Mouse (Mus musculus) right cerebral cortex, postnatal 25 days (tissue): Measurements from ENCODE around the gene Pqlc2.

Source experiments
- DNase-seq: peaks from one replicate; pipeline ENCODE4 v3.0.0; 2022

Pqlc2 gene

DNA sequence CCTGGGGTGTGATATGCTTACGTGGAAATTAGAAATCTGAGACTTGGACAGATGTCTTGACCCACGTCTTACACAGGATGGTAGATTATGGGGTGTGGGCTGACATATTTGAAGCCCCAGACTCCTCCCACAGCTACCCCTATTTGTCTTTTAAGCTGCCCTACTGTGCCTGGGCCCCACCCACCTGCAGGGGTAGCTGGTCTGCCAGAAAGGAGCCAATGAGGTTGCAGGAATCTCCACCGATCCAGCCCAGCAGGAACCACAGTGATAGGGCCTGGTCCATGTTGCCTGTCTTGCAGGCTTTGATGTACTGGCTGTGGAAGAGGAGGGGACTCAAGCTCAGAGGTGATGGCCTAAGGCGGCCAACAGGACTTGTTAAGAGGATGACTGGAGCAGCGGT, 8.3 kb downstream of the Pqlc2 start:
- no peak for DNase-seq

DNA sequence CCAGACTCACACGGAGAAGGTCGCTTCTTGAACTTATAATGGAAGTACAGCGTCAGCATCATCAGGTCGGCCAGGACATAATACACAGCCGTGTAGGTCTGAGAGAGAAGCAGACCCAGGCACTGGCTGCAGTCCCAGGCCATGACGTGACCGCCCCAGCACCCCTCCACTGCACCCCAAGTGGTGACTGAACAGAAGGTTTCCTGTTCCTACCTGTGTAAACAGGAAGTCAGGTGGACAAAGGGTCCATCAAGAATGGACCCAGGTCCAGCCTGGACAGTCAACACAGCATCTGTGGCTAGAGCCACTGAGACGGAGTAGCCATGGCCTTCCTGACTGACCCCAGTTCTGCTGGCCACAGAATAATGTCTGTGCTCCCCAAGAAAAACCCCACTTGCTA, 8.7 kb downstream of the Pqlc2 start:
- DNase-seq = no peak

DNA sequence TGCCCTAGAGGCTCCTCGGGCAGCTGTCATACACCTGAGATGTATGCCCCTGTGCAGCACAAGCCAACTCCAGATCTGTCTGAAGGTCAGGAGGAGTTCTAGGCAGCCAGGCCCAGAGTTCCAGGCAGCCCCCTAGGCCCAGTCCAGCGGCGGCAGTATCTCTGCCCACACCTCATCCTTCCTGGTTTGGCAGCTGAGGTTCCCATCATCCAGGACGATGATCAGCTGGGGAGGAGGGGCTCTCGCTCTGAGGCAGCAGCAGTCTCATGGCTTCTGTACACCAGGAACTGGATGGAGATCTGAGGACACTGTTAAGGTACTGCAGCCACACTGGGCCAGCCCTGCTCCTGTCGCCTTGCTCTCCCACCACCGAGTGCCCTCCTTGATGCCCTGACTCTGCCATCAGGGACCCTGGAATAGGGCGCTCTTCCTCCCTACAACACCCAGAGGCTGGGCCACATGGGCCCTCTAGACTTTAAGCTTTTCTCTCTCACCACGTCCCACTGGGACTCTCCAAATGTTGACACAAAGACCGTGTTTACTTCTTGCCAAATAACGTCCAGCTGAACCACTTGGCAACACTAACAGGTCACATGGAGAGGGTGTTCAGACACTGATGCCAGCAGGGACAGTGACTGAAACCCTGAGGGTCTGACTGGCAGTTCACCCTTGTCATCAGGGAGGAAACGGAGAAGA, 11.7 kb downstream of the Pqlc2 start:
- DNase-seq = no peak

DNA sequence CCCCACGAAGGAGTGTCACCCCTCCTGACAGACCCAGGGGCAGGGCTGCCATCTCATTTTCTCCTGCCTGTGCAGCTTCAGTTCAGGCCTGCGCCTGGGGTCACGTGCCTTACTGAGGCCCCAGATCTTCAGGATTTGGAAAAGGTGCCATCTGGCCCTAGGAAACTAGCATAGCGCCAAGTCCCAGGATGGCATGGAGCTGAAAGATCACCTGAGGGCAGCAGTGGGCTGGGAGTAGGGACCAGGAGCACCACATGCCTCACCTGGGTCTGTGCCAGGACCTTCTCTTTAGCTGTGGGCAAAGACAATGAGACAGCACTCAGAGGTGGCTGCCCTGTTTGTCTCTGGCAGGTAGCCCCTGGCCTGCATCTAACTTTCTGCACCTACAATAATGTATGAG, 12.9 kb downstream of the Pqlc2 start:
- no peak for DNase-seq

DNA sequence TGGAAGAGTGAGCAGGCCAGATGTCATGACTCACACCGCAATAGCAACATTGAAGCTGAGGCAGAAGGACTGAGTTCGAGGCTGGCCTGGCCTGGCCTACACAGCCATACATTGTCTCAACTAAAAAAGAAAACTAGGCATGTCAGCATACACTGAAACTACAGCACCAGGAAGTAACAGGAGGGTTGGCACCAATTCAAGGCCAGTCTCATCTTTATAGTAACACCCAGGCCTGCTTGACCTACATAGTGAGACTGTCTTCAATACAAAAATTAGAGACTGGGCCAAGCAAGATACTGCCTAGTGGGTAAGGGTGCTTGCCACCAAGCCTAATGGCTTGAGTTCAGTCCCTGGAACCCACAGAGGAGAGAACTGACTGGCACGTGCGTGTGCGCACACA, 18.5 kb downstream of the Pqlc2 start:
- DNase-seq = no peak

DNA sequence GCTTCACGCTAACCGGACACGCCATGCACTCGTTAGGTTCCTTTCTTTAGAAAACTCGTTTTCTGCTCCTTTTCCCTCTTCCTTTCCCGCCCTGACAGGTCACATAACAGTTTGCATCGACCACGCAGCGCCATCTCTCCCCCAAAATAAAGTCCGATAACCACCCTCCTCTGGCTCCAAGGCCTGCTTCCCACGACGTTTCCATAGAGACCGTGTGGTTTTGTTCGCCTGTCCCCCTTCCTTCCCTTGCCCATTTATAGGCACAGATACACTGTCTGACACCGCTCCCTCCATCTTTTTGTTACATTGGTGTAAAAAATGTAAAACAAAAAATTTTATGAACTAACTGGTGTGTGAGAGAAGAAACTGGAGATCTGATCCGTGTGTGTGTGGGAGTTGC, 19.4 kb downstream of the Pqlc2 start:
- DNase-seq = peak; percentile 52

DNA sequence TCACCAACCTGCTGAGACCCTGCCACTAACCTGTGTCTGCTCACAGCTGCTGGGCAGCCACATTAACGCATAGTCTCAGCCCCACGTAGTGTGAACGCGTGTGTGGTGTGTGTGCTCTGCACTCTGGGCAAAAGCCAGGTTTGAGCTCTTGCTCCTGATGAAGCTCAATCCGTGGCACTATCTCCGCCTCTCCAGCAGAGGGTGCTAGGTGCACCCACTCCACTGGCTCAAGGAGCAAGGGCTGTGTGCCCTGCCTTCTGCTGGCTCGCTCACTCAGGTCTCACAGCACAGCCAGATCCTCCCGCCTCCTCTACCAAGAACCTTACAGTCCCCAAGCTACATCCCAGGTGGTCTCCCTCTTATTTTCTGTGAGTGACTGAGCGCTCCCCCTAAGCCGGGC, 21.5 kb downstream of the Pqlc2 start:
- DNase-seq = peak; percentile 54

DNA sequence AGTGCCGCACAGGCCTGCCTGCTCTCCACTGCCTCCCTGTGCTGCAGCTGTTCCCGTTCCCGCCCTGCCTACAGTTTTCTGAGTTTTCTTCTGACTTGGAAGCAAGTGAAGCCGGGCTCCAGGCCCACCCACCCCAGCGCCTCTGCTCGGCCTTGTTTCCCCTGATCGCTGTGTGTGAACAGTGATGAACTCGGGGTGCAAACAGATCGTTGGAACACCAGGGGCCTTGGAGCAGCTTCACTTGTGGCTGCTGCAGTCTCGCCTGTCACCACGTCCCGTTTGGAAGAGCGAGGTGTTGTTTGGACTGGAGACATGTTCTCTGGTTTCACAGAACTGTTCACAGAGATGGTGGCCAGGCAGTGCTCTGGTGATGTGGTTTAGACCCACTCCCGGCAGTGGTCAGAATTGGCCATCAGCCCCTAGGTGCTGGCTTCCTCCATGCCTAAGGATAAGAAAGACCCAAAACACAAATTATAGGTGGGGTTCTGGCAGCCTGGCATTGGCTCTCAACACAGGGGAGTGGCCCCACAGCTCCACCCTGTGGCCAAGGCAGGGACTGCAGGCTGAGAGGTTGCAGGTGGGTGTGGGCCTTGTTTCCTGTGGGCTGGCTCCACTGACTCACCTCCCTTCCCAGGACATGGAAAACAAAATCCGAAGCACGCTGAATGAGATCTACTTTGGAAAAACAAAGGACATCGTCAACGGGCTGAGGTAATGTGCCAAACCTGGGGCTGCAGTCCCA, 23.2 kb downstream of the Pqlc2 start:
- DNase-seq = peak; percentile 84

DNA sequence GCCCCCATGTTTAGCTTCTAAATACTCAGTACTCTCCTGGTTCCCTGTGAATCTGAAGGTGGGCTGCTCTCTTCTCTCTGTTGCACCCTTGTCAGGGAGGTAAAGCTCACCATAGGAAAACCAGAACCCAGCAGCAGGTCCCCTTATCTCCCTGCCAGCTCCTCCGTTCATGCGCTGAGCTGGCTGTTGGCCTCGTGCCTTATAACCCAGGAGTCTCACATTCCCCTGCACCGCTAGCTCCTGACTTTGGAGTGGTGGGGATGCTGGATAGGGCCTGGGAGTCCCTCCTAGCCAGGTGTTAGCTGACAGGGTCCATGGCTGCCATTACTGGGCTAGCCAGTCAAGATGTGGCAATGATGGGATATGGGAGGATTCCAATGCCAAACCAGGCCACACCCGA, 24.3 kb downstream of the Pqlc2 start:
- no peak for DNase-seq

DNA sequence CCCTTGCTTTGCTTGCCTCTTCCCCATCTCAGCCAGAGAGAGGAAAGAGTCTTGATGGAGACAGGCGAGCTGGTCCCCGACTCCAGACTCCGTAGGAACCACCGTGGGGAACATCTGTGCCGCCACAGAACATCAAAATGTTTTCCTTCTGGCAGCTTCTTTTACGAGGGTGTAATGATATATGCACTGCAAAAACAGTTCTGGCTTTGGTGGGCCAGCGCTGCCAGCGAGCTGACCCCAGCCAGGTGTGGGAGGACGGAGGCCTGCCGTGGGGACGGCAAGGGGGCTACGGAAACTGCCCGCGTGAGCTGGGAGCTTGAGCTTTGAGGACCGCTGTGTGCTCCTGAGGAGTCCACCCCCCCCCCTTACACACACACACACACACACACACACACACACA, 25.6 kb downstream of the Pqlc2 start:
- no peak for DNase-seq

DNA sequence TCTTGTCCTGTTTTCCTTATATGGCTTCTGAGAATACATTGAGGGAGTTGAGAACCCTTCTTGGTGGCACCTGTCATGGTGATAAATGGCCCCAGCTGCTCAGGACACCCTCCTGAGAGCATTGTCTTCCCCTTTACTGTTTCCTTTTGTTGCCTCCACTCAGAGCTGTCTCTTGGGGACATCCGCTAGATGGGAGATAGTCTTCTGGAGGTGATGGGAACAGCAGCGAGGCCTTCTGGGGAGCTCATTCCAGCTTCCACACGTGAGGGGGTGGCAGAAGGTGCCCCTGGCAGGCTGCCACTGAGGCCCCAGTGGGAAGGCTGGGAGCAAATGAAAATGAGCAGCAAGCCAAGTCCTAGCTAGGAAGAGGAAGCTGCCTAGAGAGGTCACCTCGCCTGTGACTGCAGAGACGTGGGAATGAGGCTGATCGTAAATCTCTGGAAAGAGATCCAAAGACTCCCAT, 27.5 kb downstream of the Pqlc2 start:
- no peak for DNase-seq

DNA sequence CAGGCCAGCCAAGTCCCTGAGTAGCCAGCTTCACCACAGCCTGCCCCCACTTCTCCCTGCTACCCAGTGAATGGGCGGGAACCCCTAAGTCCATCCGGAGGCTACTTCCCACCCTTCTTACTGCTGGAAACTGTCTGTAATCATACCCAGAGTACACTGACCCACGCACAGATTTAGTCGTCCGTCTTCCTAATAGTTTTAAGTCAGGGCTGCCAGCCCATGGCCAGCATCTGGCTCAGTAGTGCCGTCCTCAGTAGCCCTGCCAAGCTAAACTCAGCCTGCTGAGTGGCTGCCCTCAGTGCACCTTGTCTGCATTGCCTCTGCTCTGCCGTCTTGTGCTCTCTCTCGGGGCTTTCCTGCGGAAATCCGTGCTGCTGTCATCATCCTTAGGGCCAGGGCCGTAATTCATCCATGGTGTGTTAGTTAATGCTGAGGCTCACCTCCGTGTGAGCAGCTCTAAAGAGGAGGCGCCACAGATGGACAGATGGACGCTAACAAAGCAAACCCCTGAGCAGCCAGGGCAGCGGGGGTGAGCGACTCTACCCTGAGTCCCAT, 28.6 kb downstream of the Pqlc2 start:
- no peak for DNase-seq

DNA sequence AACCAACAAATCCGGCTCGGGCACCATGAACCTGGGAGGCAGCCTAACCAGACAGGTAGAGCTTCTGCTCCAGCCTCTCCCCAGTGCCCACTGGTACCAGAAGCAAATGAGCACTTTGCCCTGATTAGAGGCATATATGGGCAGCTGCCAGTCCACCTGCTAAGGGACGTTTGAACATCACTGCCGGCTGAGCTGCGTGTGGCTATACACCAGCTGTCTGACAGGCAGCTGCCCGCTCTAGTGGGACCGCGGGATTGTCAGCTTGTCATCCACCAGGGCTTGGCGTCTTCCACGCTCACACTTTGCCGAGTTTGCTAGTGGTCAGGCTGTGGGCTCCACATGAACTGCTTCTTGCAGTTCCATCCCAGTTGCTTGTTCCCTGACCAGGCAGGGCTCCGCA, 30.0 kb downstream of the Pqlc2 start:
- no peak for DNase-seq

DNA sequence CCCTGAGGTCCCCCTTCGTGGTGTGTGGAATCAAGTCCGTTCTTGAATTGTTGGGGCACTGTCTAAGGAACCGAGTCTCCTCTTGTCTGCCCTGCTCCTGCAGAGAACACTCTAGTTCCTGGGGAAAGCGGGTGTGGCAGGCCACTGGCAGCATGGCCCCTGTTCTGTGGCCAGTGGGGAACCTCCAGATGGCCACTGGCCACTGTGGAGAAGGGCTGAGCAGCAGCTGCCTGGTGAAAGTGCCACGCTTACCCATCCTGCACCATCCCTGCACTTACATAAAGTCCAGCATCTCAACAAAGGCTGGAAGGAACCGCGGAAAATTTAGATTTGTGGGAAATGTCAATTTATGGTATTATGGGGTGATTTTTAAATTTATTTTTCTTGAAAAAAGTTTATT, 34.1 kb downstream of the Pqlc2 start:
- DNase-seq = no peak

DNA sequence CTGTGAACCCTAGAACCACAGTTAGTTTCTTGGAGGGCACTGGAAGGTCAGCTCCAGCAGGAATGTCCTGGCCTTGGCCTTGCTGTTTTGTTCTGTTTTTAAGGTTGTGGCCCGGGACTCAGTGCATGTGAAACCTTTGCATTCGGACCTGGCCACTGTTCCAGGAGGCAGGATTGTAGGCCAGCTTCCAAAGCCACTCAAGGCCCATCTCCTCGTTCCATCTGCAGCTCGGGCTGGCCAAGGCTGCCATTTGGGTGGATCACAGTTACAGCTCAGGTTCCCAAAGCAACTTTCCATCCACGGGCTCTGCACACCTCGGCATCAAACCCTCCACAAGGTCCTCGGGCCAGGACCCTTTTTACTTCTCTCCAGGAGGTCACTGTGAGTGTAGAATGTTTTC, 35.9 kb downstream of the Pqlc2 start:
- DNase-seq = no peak

DNA sequence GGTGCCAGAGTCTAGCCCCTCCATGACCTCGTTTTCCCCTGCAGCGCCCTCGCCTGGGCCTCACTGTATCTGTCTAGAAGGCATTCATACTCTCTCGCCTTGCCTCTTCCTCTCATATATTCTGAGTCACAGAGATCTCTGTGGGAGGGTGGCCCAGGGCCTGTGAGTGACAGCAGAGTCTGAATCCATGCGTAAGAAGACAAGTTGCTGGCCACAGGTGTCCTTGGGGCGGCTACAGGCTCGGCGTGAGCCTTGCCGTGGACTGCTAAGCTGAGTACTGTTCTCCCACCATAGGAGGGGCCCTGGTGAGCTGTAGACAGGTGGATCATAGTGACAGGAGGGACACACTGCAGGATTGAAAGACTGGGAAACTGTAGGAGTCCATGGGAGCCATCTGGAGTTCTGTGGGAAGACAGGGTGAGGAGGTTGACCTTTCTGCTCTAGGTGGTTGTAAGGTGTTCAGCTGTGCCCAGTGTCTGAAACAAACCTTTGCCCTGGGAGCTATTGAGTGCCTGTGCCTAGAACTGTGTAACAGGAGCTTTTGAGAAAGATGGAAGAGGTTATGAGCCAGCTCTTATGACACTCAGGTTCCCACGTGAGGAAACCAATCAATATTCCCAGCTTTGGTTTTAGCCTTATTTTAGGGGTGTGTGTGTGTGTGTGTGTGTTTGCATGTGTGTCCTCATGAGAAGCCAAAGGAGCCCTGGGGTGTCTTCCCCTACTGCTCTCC, 37.4 kb downstream of the Pqlc2 start:
- DNase-seq = no peak

DNA sequence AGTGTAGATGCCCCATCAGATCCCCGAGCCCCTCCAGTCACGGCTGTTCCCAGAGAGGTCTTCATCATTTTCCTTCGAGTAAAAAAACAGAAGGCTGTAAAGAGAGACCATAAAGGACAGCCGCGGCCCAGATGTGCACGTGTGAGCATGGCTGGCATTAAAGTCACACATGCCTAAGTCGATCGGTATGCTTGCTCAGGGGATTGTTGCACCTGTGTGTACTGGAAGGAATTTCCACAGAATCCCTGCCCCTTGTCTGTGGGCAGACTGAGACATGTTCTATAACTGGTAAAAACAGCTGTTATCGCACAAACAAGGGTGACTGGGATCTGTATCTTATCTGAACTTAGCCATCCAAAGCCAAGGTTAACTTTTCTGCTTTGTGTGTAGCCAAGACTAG, 38.9 kb downstream of the Pqlc2 start:
- no peak for DNase-seq

DNA sequence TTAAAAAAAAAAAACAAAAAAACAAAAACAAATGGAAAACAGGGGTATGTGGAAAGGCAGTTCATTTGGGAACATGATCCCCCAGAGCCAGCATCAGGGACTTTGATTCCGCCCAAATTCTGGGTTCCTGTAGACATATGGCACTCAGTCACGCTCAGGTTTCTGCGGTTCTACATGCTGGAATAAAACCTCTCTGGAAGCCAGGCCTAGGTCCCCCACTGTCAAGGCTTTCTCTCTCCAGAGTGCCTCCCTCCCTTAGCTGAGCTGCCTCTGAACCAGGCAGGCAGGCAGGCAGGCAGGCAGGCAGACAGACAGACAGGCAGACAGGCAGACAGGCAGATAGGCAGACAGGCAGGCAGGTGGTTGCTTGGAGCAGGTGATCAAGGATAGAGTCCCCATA, 40.3 kb downstream of the Pqlc2 start:
- no peak for DNase-seq

DNA sequence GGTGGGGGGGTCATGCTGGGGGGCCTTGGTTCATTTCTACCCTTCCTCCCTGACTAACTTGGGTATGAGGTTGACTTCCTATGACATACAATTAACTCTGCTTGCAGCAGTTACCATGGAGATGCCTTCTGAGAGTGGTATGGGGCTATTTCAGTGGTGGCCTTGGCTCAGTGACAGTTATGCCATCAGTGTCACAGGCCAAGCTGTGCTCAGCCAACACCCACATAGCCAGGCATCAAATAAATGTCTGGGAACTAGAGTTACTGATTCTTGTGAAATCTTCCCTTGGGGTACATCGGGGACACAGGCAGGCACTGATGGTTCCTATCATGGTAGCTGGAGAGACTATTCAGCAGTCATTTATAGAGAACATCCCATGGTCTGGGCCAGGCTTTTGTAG, 42.3 kb downstream of the Pqlc2 start:
- DNase-seq = no peak

DNA sequence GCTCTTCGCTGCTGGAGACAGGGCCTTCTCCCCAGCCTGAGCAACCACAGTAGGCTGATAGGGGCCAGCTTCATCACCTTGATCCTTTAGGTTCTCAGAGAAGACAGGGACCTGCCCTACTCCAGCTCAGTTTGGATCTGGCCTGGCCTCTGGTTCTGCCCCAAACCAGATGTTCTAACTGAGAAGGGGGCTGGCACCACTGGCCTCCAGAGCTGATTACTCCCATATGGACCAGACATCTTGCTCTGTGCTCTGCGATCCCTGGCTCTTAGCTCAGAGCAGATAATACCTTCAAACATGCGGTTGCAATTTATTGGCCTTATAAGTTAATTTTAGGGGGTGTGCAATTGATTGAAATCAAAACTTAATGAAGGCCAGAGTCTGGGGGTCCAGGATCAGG, 43.2 kb downstream of the Pqlc2 start:
- no peak for DNase-seq

DNA sequence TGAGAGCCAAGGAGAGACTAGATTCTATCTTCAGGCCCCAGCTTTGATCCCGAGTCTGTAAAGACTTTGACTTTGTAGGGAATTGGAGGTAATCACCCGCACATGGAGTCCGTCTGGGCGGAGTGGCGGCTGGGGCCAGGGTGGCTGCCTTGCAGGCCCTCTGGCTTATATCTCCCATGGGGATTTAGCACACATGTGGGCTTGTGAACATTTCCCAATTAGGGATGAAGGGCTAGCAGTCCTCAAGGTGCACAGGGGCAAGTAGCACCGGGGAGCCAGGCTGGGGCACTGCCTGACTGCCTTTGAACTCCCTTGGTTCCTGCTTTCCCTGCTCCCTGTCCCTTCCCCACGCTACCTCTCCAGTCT, 44.0 kb downstream of the Pqlc2 start:
- no peak for DNase-seq

DNA sequence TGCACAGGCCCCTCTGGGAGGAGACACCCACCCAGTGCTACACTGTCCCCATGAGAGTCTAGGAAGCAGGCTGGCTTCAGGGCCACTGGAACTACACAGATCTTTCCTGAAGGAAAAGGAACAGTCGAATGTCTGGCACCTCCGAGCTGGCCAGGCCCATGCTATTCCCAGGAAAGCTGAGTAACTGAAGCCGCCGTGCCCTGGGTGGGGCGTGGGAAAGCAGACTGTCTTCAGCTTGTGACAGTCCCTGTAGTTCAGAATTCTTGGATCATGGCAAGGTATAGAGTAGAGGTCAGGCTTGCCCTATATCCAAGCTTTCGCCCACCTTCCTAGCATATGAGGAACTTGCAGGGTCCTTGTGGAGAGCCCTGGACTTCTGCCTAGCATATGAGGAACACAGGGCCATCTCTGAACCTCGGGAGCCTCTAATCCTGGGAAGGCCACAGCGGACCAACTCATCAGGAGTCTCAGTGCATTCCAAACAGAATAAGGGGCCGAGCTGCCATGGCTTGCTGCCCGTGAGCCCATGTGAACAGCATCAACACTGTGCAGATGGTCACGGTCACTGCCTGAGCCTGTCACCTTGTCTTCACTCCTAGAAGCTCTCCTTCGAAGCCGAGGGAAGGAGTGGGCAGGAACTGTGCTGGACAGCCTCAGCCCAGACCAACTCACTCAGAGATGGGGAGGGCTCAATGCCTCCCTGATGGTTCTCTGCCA, 44.6 kb downstream of the Pqlc2 start:
- no peak for DNase-seq

DNA sequence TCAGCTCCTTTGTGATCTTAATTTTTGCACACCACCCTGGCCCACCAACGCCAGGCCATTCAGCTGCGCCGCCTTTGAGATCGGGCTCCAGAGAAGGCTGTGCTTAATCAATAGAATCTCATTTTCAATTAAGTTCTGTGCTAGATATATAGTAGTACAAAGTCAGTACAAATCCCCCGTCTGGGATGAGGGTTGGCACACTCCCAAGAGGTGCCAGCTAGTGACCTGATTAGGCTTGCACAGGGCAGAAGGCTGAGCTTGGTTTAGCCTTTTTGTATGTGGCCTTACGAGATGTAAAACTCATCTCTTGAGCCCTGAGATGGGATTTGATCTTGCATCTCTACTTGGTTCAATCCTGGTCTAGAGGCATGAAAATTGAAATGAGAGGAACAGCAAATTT, 47.5 kb downstream of the Pqlc2 start:
- DNase-seq = no peak
